Mouse (Mus musculus) hindlimb bud, embryonic 11.5 days (tissue): ENCODE data around the gene Ccdc34.

Source experiments
- DNase-seq: peaks from one replicate; pipeline ENCODE4 v3.0.0-alpha.2; 2012; ENCODE audit warnings: low read depth, low spot score; ENCODE audit errors: extremely low spot score

Gene Ccdc34

GRCm38 (mm10) chr2:110017616-110018505 is at the start of gene Ccdc34:
TSS of gene Ccdc34 (plus strand) at chr2:110017817.
- DNase-seq, result peak; percentile 82

DNA sequence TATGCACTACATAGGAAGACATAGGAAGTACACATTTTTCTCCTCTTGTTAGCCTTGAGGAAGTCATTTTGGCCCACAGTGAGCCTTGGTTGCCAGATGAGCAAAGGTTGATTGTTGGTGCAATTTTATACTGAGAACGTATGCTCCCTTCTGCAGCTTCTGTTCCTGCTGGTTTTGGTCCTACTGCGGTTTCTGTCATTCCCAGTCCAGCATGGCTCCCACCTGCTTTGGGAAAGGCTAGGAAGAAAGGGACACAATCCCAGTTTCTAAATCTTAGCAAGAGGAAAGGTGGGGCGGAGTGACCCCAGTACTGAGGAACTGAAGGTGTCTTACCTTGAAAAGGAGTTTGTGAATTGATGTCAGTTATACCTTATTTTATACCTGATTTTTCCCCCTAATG is 48.2 kb upstream of the Ccdc34 start:
- no peak for DNase-seq

- no peak for DNase-seq
These were observed 47.6 kb upstream of the Ccdc34 start for GRCm38 (mm10) chr2:109969926-109970532.

- DNase-seq, result no peak
These were observed 46.7 kb upstream of the Ccdc34 start for GRCm38 (mm10) chr2:109970744-109971410.

GRCm38 (mm10) chr2:109972310-109972709 is 45.3 kb upstream of the Ccdc34 start:
- DNase-seq, result no peak

DNA sequence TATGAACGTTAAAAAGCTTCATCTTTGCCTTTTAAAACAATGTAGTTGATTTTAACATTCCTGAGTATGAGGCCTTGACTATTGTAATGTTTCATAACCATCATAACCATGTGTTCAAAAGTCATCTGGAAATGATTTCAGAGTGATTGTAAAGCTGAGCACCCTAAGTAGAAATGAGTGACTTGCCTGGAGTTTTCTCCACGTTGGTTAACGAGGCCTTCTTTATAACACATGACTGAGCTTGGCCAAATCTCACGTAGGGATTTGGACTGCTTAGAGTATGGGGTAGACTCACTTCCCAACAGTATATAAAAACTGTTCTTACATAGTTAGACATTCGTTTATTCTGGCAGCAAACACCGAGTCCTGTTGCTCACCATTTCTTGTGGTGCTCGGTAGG is 44.7 kb upstream of the Ccdc34 start:
- no peak for DNase-seq

DNA sequence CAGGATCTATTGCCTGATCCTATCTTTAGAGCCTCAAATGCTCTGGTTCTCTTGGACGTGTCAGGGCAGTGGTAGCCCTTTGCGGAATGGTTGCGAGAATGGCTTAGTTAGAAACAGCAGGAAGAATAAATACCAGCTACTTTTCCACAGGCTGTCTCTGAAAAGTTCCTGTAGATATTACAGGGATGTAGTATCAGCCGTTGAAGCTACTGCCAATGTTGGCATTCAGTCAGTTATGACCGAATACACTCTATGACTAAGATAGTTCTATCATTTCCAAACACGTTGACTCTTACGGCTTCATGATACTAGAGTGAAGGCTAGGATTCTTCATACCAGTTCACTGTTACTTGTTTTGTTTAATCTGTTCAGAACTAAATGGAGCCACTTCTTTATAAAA is 42.8 kb upstream of the Ccdc34 start:
- DNase-seq, result no peak

- no peak for DNase-seq
These were observed 41.4 kb upstream of the Ccdc34 start for GRCm38 (mm10) chr2:109976181-109976580.

DNA sequence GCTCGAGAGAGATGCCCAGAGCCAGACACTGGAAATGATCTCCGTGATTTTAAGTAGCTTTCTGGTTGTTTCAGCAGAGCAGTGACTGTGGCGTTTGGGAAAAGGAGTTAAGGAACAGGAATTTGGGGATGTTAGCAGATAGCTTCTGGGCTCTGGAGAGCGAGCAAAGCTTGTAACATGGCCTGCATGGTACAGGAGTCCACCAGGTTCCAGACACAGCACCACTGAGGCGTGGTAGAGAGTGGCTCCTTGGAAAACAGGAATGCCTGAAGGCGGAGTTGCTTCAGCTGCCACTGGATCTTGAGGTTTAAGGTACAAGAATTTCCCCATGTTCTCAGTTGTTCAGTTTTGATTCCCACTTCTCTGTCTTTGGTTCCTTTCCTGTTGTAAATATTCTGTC is 40.3 kb upstream of the Ccdc34 start:
- no peak for DNase-seq

DNA sequence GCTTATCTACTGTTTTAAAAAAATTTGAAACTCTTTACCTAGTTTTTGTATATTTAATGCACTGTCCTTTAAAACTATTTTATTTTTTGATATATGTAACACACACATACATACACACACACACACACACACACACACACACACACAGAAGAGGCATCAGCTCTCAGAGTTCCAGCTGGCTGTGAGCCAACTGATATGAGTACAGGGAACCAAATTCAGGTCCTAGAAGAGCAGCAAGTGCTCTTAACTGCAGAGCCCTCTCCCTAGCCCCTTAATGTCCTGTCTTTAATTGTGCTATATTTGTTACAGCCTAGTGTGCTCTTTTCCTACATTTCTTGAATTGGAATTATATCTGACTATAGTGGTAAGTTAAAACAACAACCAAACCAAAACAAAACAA is 38.4 kb upstream of the Ccdc34 start:
- DNase-seq, result no peak

DNA sequence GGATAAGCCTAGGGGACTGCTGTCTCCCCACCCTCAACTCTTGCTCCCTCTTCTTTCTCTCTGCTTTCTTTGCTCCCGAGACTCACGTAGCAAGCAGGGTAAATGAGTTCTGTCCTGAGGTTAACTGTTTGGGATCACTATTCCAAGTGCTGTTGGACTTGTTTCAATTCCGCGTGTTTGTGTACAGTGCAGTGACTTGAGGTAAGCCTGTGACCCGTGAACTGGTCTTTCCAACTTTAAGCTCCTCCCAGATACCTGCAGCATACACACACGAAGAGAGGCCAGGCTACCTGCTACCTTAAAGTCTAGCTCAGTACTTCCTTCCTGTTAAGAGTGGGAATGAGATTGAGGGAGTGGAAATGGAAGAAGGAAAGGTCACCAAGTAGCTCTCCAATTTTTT is 34.2 kb upstream of the Ccdc34 start:
- DNase-seq, result no peak

DNA sequence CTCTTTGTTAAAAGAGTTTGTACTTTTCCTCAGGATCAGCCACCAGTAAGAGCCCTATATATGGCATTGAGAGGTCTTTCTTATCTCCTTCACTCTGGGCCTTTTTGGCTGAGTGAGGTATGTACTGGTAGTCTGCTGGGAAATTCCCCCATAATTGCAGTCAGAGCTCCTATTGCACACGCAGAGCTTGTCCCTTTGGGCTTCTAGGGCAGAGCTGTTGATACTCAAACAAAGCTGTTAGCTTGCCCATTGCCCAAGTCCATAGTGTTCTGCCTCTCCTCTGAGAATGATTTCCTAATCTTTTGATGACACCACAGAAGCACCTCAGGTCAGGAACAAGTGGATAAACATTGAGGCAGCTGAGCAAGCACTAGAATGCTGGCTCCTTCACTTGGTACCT is 32.7 kb upstream of the Ccdc34 start:
- DNase-seq, result no peak

GRCm38 (mm10) chr2:109985560-109985959 is 32.1 kb upstream of the Ccdc34 start:
- no peak for DNase-seq

GRCm38 (mm10) chr2:109986036-109986785 is 31.4 kb upstream of the Ccdc34 start:
- no peak for DNase-seq

GRCm38 (mm10) chr2:109987946-109988345 is 29.7 kb upstream of the Ccdc34 start:
- DNase-seq, result no peak

DNA sequence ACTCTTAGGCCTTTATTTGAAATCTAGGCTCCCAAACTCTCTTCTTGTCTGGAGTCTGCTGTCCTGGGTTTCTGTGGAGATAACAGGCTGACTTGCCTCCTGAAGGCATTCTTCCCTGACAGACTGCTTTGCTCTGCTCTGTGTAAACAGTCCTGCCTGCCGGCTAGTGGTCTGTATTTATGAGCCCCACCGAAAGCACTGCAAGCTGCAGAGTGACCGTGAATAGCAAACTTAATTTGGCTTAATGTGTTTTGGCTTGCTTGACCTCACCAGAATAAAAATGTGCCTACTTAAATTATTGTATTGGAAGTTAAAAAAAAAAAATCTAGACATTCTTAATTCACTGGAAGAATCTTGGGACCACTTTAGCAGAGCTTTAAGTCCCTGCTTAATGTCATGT is 28.4 kb upstream of the Ccdc34 start:
- no peak for DNase-seq

- DNase-seq, result no peak
These were observed 27.7 kb upstream of the Ccdc34 start for GRCm38 (mm10) chr2:109989679-109990473.

GRCm38 (mm10) chr2:109991754-109992153 is 25.9 kb upstream of the Ccdc34 start:
- DNase-seq, result no peak

GRCm38 (mm10) chr2:109992448-109993073 is 25.1 kb upstream of the Ccdc34 start:
- DNase-seq, result no peak

DNA sequence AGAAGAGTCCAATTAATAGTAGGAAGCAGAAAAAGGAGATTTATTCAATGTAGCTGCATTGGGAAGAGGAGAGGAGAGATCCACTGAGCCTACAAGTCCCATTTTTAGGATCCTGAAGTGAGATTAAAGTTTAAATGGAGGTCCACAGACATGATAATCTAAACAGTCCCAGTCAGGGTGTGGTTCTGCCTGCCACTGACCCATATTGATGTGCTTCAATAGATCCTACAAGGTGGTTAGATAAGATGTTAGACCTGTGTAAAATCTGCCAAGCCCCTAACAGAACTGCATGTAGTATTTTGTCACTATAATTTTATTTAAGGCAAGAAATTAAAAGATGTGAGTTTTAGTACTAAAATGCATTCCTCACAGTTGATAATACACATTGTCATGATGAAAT is 24.2 kb upstream of the Ccdc34 start:
- DNase-seq, result no peak
